Mouse (Mus musculus): ENCODE results near the gene Ly6g6f.

Gene Ly6g6f

DNA sequence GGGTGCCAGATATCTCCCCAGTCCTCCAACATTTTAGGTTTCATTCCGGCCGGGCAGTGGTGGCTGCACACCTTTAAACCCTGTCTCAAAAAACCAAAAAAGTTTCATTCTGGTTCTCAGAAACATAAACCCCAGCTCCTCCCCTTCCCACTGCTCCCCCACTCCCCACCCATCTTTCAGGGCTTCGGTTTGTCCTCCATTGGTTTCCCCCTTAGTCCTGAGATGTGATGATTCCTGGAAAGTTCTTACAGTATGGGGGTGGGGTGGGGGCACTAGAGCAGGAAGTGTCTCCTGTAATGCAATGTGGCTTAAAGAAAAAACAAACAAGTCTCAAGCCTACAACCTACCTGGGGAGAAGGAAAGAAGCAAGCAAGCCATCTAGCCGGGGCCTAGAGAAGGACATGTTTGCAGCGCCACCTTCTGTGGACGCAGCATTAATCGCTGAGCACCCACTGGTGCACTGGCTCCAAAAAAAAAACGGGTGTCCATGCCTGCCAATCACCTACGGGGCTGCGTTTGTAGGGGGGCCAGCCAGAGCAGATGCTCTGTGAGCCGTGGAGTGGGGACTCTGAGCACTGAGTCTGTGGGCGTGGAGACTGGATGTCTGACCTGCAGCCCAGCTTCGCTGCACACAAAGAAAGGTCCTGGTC lies 20.5 kb upstream of the Ly6g6f start:
- DNase-seq, result peak in 1 of 2 experiments; percentile 45

DNA sequence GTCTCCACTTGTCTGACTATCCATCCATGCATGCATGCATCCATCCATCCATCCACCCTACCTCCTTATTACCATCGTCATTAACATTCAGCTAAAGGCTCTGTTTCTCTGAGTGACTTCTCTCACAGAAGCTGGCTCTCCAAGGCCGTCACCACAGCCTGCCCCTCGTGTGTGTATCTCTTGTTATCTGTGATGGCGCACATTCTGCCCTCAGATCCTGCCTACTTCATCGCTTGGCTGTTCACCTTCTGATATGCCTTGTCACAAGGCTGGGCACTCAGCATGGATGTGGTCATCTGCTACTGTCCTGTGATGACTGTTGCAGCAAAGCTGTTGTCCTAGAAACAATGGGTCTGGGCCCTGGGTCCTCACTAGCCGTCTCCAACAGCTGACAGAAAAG lies 19.3 kb upstream of the Ly6g6f start:
- DNase-seq, result no peak

DNA sequence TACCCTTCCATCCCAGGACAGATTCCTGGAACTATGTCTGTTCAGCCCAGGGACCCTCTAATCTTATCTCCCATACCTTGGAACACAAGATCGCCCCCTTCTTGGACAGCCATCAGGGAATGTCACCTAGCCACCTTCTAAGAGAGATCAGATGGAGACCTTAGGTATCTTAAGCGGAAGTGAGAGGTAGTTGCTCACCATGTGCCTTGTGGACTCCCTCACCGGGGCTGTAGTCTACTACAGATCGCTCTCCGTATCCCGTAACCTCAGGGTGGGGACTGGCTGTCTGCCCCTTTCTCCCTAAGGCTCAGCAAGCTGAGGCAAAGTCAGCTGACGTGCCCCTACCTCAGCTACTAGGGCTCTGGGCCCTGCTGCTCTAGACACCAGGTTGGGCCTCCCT lies 18.7 kb upstream of the Ly6g6f start:
- no peak for DNase-seq

DNA sequence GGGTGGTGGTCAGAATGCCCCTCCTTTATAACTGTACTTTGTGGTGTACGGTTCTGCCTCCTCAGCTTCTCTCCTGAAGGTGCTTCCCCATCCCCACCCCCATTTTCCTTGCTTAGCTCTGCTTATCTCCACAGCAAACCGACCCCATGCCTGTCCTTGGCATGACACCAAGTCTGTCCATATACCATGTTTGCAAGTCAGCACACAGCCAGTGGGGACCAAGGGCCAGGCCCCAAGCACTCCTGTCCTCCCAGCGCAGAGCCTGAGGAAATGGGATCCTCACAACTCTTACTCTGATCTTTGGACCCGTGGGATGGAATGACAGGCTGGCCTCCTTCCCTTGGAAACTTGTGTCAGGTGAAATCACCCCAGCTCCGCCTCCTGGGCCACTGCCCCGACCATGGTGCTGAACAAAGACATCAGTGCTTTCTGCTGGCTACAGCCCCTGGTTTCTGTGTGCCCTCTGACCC lies 17.8 kb upstream of the Ly6g6f start:
- peak; percentile 75 to 82 for DNase-seq

- no peak for DNase-seq
These were observed 16.9 kb upstream of the Ly6g6f start for GRCm38 (mm10) chr17:35102299-35102698.

GRCm38 (mm10) chr17:35101161-35101560 lies 15.8 kb upstream of the Ly6g6f start:
- no peak for DNase-seq

DNA sequence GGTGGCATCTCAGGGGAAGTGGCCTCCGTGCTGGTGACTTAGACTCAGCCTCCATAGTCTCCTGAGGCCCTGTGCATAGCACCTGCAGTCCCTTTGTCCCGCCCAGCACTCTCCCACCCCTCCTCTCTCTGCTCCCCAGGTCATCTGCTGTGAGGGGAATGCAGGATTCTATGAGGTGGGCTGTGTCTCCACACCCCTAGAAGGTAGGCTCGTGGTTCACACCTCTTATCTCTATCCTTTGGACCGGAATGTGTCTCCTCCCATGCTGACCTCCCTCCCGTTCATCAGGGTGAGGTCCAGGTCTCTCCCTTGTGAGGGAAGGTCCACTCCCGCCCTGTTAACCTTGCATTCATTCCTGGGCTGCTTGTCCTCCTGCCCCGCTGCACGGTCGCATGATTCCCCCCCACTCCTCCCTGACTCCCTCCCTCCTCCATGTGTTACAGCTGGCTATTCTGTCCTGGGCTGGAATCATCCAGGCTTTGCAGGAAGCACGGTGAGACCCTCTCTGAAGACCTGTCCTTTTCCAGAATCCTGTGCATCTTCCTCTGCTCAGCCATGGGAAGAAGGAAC lies 14.9 kb upstream of the Ly6g6f start:
- DNase-seq, result no peak

DNA sequence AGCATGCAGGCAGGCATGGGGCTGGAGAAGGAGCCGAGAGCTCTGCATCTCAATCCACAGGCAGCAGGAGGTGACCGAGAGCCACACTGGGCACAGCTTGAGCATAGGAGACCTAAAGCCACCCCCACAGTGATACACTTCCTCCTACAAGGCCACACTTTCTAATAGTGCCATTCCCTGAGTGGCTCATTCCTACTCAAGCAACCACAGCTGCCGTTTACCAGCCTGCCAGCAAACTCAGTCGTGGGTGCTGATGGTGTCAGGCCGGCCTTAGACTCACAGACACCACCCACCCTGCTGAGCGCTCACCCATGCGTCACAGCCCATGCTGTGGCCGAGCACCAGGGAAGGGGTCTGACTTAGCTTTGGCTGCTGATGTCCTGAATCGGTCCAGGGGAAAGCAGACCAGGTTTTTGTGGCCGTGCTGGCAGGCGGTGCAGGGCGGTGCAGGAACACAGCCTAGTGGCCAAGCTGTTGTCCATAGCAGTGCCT lies 11.8 kb upstream of the Ly6g6f start:
- no peak for DNase-seq

GRCm38 (mm10) chr17:35096597-35096996 lies 11.2 kb upstream of the Ly6g6f start:
- DNase-seq, result no peak

- no peak for DNase-seq
These were observed 9.3 kb upstream of the Ly6g6f start for GRCm38 (mm10) chr17:35094475-35095365.

GRCm38 (mm10) chr17:35092403-35093198 lies 7.2 kb upstream of the Ly6g6f start:
- DNase-seq, result no peak

DNA sequence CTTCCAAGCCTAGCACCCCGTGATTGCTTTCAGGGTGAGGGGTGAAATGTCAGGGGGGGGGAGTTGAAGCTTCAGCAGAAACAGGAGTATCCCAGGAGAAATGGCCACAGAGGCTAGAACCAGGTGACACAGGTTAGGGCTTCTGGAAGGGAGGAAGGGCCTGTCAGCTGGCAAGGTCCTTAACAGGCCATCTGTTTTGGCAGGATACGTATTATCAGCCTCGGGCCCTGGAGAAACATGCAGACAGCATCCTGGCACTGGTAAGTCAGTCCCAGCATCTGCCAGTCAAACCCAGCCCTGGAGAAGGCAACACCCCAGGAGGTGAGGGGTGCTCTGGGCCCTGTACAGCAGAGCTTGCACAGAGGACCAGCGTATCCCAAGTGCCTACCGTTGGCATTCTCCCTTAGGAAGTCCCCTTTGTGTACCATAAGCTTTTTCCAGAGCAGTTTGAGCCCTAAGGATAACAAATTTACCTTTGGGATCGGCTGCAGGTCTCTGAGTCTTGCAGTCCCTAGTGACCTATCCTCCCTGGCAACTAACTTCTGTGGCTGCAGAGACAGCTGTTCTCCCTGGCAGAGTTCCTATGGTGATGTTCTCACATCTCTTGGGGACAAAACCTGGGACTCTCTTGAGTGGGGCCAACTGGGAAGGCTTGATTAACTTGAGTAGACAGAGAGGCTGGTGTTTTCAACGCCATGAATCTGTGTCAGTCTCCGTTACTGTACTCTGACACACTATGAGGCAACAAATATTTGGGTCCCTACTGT lies 4.9 kb upstream of the Ly6g6f start:
- no peak for DNase-seq

DNA sequence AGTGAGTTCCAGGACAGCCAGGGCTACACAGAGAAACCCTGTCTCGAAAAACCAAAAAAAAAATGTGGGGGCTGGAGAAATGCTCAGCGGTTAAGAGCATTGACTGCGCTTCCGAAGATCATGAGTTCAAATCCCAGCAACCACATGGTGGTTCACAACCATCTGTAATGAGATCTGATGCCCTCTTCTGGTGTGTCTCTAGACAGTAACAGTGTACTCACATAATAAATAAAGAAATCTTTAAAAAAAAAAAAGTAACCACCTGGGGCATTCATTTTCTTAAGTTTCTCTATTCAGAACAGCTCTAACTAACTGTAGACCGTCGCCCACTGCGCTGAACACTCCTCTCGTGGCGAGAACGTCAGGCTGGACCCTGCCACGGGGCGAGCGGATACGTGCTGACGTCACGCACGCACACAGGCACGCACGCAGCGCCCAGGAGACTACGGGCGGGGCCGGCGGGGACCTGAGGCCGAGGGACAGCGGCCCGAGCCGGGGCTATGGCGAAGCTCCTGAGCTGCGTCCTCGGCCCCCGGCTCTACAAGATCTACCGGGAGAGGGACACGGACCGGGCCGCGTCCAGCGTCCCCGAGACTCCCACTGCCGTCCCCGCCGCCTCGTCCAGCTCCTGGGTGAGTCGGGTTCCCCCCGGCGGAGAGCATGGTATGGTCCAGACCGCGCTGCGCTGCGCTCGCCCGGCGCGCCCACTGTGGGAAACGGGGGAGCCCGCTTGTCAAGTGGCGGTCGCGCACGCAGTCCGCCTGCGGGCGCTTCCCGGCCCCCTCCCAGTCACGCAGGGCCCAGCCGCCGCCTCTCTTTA lies 3.6 kb upstream of the Ly6g6f start, which contains the start of gene Abhd16a:
Gene Abhd16a, plus strand, starts transcription at position 439 of the 820 bp plus-strand sequence.
- DNase-seq, result peak; percentile 91 to 93

DNA sequence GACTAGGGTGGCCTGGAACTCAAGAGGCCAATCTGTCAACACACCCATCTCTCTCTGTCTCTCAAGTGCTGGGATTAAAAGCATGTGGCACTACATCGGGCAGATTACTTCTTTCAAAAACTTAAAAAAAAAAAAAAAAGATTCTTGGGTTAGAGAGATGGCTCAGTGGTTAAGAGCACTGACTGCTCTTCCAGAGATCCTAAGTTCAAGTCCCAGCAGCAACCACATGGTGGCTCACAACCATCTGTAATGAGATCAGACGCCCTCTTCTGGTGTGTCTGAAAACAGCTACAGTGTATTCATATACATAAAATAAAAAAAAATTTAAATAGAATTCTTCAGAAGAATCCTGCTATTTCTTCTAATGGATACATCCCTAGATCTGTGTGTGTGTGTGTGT lies 2.7 kb upstream of the Ly6g6f start:
- DNase-seq, result no peak

GRCm38 (mm10) chr17:35083929-35084497 lies 1.4 kb downstream of the Ly6g6f start:
- DNase-seq, result no peak

DNA sequence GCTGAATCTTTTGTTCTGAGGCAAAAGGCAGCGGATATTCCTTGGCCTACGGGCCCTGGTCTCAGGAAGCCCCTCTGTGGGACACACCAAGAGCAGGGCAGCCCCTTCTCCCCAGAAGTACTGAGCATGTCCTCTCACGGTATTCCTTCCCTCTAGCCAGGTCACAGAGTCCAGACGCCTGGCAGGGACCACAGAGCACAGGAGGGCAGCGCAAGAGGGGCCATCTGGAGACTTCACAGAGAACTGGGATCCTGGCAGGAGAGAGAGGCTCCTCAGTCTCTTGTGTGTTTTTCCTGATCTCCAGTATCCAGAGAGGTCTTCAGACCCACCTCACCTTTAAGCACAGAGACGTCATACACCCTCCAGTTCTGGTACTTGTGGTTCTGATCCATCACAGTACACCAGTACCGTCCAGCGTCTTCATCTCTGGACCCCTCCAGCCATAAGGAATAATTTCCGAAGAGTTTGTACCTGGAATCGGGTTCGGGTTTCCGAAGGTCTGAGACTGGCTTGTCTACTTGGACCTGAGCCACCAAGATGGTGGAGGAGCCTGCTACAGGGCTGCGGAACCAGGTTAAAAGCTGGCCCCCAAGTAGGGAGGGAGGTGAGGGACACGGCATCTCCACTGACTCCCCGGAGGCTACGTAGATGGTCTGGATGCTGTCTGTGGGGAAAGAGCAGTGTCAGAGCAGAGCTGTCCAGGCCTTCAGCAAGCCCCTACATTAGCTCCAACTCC lies 2.4 kb downstream of the Ly6g6f start:
- DNase-seq, result no peak

DNA sequence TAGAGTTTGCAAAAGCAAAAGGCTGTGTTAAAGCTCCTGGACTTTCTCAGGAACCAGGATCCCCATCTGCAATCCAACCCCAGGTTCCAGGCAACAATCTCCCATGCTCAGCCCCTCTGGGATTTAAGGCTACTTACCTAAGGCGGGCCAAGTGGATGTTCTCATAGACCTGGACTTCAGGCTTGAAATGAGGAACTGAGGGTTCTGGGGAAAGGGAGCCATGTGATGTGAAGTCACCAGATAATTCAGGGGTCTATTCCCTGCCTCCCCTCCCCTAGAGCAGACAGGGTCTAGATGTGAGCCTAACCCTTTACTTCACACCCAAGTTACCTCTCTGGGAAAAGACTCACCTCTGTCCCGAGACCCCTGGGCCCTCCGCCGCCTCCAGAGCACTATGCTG lies 4.7 kb downstream of the Ly6g6f start:
- no peak for DNase-seq

- DNase-seq, result no peak
These were observed 5.2 kb downstream of the Ly6g6f start for GRCm38 (mm10) chr17:35080248-35080647.

GRCm38 (mm10) chr17:35079778-35080177 lies 5.6 kb downstream of the Ly6g6f start:
- no peak for DNase-seq

DNA sequence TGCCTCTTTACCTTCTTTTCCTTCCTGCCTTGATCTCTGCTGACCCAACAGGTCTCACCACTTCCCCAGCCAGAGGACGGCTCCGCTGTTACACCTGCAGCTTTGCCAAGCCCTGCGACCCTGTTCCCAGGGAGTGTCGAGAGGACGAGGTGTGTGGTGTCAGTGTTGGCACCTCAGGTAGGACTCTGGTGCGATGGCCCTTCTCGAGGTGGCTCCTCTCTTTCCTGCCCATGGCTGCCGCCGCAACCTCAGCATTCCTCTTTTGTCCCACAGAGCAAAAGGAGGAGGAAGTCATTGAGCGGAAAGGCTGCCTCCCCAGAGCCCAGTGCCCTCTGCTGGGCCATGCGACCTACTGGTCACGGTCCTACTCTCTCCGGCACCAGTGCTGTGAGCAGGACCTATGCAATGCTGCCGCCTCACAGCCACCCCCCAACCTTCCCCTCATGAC lies 7.6 kb downstream of the Ly6g6f start, which contains the start of gene Ly6g6d:
Gene Ly6g6d, minus strand, starts transcription at position 280 of the 448 bp plus-strand sequence.
- DNase-seq, result peak; percentile 63 to 69
